Mouse (Mus musculus) megakaryocyte, embryonic 14.5 days (primary cell): ENCODE data around the gene Gm45234.

Experiments used
- FLI1 ChIP-seq: IDR thresholded peaks from 2 replicates; pipeline ENCODE4 v1.6.1; 2012; ENCODE audit warnings: low read length, inconsistent platforms, mixed read lengths
- GATA1 ChIP-seq: IDR thresholded peaks from 3 replicates; pipeline ENCODE4 v1.6.1; 2012; ENCODE audit warnings: mixed read lengths, low read length, inconsistent platforms, borderline replicate concordance

DNA sequence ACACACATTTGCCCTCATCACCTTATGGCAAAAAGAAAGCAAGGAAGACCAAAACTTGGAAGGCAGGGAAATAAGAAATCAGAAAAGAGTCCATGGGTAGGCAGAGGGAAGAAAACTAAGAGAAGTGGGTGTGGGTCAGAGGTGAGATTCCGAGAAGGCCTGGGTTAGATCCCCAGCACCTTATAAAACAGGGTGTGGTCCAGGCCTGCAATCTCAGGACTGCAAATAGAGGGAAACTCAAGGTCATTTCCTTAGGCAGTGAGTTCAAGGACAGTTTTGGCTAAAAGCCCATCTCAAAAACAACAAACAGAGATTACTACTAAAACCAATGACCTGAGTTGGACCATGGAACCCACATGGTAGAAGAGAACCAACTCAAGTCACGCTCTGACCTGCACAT is 2.0 kb downstream of the Gm45234 start:
- TF ChIP-seq FLI1 (no peak), GATA1 (no peak)
